Mouse (Mus musculus): ENCODE data around the gene Dnaja1.

Gene Dnaja1

GRCm38 (mm10) chr4:40722011-40722666, at the start of gene Dnaja1:
Dnaja1 (plus strand) TSS chr4:40722150.
- peak; percentile 98 for DNase-seq (ENCODE audit: low read depth)

GRCm38 (mm10) chr4:40673526-40673925, 48.4 kb upstream of the Dnaja1 start:
- no peak for DNase-seq (ENCODE audit: low read depth)

DNA sequence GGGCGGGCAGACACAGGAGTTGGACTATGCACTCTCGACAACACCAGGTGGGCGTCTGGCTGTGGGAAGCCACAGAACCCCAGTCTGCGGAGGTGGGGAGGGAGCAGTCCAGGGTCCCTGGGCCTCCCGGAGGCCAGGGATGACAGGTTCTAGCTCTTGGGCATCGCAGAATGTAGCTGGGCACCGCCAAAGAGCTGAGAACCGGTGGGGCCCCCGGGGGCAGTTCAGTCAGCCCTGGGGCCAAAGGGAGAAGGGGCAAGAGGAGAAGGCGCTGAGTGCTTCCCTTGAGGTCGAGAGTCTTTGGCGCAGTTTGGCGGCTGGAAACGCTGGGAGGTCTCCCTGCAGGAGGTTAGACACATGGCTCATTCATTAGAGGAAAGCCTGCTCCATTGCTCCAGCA, 45.6 kb upstream of the Dnaja1 start:
- no peak for DNase-seq (ENCODE audit: low read depth)

GRCm38 (mm10) chr4:40677132-40677531, 44.8 kb upstream of the Dnaja1 start:
- DNase-seq (ENCODE audit: low read depth): no peak

GRCm38 (mm10) chr4:40680250-40680860, 41.6 kb upstream of the Dnaja1 start:
- peak; percentile 86 for DNase-seq (ENCODE audit: low read depth)

DNA sequence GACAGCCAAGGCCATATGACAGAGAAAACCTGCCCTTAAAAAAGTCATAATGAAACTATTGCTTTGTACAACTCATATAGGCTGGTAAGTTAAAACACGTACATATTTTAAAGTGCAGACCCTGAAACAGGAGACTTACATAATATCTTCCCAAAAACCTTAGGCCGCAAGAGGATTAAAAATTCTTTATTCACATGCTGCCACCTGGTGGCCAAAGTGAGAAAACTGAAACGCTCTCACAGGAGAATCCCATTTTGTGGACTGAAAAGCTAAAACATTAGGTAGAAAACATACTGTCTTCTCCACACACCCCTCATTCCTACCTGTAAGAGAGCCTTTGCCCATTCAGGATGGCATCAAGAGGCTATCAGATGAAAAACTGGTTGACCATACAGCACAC, 40.0 kb upstream of the Dnaja1 start:
- peak; percentile 76 for DNase-seq (ENCODE audit: low read depth)

DNA sequence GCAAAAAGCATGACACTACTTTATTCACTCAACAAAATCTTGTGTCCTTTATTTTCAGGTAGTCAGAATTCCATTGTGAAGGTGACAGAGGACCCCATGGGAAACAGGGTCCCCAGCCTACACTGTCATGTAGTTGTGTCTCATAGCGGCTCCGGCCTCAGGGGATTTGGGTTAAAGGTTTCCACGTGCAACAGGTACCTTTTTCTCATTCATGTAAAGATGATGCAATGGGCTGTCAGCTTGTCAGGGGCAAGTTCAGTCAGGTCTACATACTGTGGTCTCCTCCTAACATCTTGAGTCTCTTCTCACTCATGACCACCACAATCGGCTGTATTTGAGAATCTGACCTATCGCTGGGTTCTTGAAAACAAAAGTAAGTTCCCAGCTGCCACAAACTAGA, 39.6 kb upstream of the Dnaja1 start:
- DNase-seq (ENCODE audit: low read depth): no peak

DNA sequence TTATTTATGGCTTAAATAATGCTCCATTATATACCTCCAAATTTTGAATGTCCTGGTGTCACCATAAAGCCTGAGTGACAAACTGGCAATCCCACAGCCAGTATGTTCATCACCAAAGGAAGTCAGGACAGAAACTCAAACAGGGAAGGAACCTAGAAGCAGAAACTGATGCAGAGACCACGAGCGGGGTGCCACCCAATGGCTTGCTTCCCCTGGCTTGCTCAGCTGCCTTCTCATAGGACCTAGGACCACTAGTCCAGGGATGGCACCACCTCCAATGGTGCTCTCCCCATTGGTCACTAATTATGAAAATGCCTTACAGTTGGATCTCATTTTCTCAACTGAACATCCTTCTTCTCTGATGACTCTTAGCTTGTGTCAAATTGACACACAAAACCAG, 38.6 kb upstream of the Dnaja1 start:
- no peak for DNase-seq (ENCODE audit: low read depth)

- DNase-seq (ENCODE audit: low read depth): no peak
These were observed 30.9 kb upstream of the Dnaja1 start for GRCm38 (mm10) chr4:40691100-40691499.

DNA sequence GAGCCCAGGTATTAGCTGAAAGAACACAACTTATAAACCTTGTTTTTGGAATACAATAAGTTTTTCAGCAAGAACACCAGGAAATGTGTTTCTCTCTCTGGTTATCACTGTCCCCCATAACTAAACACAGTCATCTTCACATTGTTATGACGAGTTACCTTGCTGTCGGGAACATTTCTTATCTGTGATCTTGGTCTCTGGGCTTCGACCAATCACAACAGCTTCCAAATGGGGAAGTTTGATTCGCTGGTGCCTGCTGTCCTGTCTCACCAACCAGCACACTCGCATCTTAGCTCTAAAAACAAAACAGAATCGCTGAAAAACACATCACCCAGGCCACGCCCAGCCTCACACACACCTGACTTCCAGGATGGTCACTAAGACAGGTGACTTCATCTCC, 24.9 kb upstream of the Dnaja1 start:
- no peak for DNase-seq (ENCODE audit: low read depth)

GRCm38 (mm10) chr4:40700216-40700615, 21.7 kb upstream of the Dnaja1 start:
- DNase-seq (ENCODE audit: low read depth): no peak

- peak; percentile 17 for DNase-seq (ENCODE audit: low read depth)
These were observed 20.2 kb upstream of the Dnaja1 start for GRCm38 (mm10) chr4:40701796-40702195.

DNA sequence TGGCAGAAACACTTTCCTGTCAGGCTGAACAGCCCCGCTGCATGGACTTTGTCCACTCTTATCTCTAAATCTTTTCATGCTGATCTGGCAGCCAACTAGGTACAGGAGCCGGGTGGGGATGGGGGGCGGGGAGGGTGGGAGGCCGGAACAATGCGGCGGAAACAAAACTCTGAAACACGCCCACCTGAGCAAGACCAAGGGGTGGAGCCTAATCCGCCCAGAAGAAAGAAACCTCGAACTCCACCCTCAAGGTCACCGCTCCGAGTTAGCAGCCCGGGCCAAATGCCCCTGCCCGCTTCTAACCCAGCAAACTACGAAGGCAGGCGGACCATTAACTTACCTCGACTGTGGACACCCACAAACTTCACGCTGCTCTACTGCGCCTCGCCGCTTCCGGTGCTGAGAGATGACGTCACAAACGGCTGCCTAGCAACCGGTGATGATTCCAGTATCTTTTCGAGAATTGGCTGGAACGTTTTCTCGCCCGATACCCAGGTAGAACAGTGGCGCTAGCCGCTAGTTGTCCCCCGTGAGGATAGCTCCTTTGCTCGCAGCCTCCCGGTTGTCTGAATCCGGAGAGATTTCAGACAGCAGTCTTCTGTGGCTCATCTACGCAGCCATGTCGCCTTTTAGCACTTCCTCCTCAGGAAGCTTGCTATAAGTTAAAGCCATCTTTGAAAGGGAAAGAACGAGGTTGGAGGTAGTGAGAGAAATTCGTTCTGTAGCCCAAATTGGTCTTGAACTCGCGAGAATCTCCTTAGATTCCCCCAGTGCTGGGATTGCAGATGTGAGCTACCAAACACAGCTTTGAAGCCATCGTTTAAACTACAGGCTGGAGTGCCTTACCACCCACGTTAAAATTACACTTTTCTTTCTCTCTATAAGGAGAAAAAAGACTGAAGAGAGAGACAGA, 18.9 kb upstream of the Dnaja1 start, which contains the start of gene Aptx:
Gene Aptx (minus strand): TSS at position 398 of the 913 bp plus-strand sequence.
- DNase-seq (ENCODE audit: low read depth): peak; percentile 99

GRCm38 (mm10) chr4:40703710-40704275, 18.2 kb upstream of the Dnaja1 start:
- DNase-seq (ENCODE audit: low read depth): no peak

- DNase-seq (ENCODE audit: low read depth): no peak
These were observed 4.8 kb upstream of the Dnaja1 start for GRCm38 (mm10) chr4:40717141-40717540.

GRCm38 (mm10) chr4:40720910-40721309, 1.0 kb upstream of the Dnaja1 start:
- peak; percentile 90 for DNase-seq (ENCODE audit: low read depth)

GRCm38 (mm10) chr4:40722687-40723460, 924 bp downstream of the Dnaja1 start:
- peak; percentile 88 for DNase-seq (ENCODE audit: low read depth)

GRCm38 (mm10) chr4:40725141-40725540, 3.2 kb downstream of the Dnaja1 start:
- DNase-seq (ENCODE audit: low read depth): no peak

DNA sequence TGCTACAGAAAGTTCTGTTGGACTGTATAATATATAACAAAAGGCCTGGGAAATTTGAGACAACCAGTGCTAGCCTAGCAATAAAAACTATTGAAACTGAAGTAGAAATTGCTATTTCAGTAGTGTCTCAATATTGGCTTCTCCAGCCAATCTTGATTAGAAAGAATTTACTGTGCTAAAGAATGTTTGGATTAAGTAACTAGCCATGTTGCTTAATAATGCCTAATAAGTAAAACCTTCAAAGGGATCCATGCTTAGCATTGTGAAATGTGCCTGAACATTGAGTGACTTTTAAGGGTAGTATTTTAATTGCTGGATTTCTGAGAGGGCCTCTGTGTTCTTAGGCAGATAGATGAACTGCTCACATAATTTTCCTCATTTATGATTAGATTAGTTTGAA, 3.6 kb downstream of the Dnaja1 start:
- DNase-seq (ENCODE audit: low read depth): no peak

- DNase-seq (ENCODE audit: low read depth): peak; percentile 49
These were observed 5.3 kb downstream of the Dnaja1 start for GRCm38 (mm10) chr4:40727247-40727646.

- DNase-seq (ENCODE audit: low read depth): no peak
These were observed 9.3 kb downstream of the Dnaja1 start for GRCm38 (mm10) chr4:40731262-40731661.

DNA sequence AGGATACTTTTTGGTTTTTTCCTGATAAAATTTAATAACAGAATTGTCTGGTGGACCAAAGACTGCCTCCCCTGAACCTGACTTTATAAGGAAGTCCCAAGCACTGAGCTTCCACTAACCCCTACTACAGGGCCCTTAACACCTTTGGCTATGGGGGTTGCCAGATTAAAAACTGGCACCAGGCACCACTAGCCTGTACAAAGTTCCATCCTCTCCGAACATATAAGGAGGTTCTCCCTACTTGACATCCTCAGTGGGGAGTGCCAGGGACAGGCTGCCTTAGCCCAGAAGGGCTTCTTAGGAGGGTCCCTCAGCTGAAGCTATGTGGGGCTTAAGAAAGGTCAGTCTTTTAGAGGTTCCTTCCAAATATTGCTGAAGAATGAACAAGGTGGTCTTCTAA, 13.4 kb downstream of the Dnaja1 start:
- DNase-seq (ENCODE audit: low read depth): no peak
